Mouse (Mus musculus) cortical plate, adult 2 months (tissue): Measurements from ENCODE around the gene Slc19a1.

Experiments used
- CTCF ChIP-seq: fragments of 200-500 bp; IDR thresholded peaks from 2 replicates; pipeline ENCODE4 v1.5.1; 2011; ENCODE audit warnings: mild to moderate bottlenecking, control low read depth, low read length; ENCODE audit not compliant: insufficient read depth; ENCODE audit errors: extremely low read depth
- POLR2A ChIP-seq: fragments of 200-500 bp; IDR thresholded peaks from 2 replicates; pipeline ENCODE4 v1.6.1; 2011; ENCODE audit warnings: mild to moderate bottlenecking, low read length, control low read depth; ENCODE audit not compliant: insufficient read depth; ENCODE audit errors: extremely low read depth

- no peak for TF ChIP-seq CTCF
- TF ChIP-seq POLR2A, result no peak
Observed at GRCm38 (mm10) chr10:77089336-77089735, 57.3 kb downstream of the Slc19a1 start.
